Mouse (Mus musculus) urinary bladder, adult 2 months (tissue): ENCODE results near the gene Srsf10. TPM values are rescaled to one million over a fixed set of nuclear protein-coding genes. Genes with fewer than 3 reads are reported as not detected.

ENCODE experiments used
- DNase-seq: peaks from one replicate; pipeline ENCODE4 v3.0.0; 2022; ENCODE audit warnings: low spot score
- polyA plus RNA-seq: library from polyadenylated mRNA; depleted of rRNA; stranded (reverse); fragments of >200 nt; gene quantifications from 2 replicates; pipeline ENCODE4 v1.2.3, GENCODE M21; 2012; rRNA removed

The Srsf10 gene
- polyA plus RNA-seq, 1 experiment: 61.7 TPM

GRCm38 (mm10) chr4:135918635-135919279 is 63.2 kb downstream of the Srsf10 start:
- DNase-seq: no peak

GRCm38 (mm10) chr4:135919280-135919639 is 63.7 kb downstream of the Srsf10 start:
- no peak for DNase-seq

Other genes with a start within 250 kb of the Srsf10 start
- 6.5 and 8.0 TPM in 2 replicates for gene Ifnlr1, start 169.5 kb upstream of the Srsf10 start, polyA plus RNA-seq
- 0.38 and 0.47 TPM in 2 replicates for gene Il22ra1, start 127.6 kb upstream of the Srsf10 start, polyA plus RNA-seq
- gene Myom3, start 96.0 kb upstream of the Srsf10 start, polyA plus RNA-seq: 0.21 and 0.25 TPM in 2 replicates
- gene Pnrc2, start 18.1 kb downstream of the Srsf10 start, polyA plus RNA-seq: 100 and 122 TPM in 2 replicates
- gene Cnr2, start 39.6 kb downstream of the Srsf10 start, polyA plus RNA-seq: 0.43 and 0.56 TPM in 2 replicates
- gene Fuca1, start 65.0 kb downstream of the Srsf10 start, polyA plus RNA-seq: 75.9 and 84.2 TPM in 2 replicates
- gene Hmgcl, start 90.7 kb downstream of the Srsf10 start, polyA plus RNA-seq: 64.9 and 79.9 TPM in 2 replicates
- gene Gale, start 108.0 kb downstream of the Srsf10 start, polyA plus RNA-seq: 20.4 and 36.8 TPM in 2 replicates
- 55.2 and 63.6 TPM in 2 replicates for gene Lypla2, start 116.9 kb downstream of the Srsf10 start, polyA plus RNA-seq
- gene Pithd1, start 131.5 kb downstream of the Srsf10 start, polyA plus RNA-seq: 41.4 and 46.9 TPM in 2 replicates
- gene Eloa, start 166.0 kb downstream of the Srsf10 start, polyA plus RNA-seq: 25.2 and 28.1 TPM in 2 replicates
- gene Rpl11, start 197.7 kb downstream of the Srsf10 start, polyA plus RNA-seq: 979 and 1,127 TPM in 2 replicates